Mouse (Mus musculus) lung, postnatal 10 days (tissue): ENCODE results near the gene Rpl15.
"Not testable (repeated sequence)": the region's sequence is repeated elsewhere in the genome, so short reads cannot be mapped to it uniquely, and the experiment has no call there.

Experiments used
- DNase-seq: peaks from one replicate; pipeline ENCODE4 v3.0.0; 2021

Rpl15 gene

DNA sequence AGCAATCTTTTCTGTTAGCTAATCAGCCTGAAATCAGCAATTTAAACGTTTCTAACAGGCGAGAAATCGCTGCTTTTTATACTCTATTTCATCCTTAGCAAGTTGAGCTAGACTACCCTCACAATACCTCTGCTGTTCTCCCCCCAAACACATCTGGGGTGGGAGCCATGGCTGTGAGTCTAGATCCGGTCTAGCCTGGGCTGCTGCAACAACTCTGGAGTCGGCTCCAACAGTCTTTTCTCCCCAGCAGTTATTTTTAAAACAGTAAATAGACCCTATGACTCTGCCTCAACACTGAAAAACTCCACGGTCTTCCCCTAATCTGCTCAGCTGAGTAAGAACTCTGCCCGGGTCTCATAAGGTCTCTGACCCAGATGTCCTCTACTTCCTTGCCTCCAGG, 31.1 kb downstream of the Rpl15 start:
- DNase-seq: no peak

DNA sequence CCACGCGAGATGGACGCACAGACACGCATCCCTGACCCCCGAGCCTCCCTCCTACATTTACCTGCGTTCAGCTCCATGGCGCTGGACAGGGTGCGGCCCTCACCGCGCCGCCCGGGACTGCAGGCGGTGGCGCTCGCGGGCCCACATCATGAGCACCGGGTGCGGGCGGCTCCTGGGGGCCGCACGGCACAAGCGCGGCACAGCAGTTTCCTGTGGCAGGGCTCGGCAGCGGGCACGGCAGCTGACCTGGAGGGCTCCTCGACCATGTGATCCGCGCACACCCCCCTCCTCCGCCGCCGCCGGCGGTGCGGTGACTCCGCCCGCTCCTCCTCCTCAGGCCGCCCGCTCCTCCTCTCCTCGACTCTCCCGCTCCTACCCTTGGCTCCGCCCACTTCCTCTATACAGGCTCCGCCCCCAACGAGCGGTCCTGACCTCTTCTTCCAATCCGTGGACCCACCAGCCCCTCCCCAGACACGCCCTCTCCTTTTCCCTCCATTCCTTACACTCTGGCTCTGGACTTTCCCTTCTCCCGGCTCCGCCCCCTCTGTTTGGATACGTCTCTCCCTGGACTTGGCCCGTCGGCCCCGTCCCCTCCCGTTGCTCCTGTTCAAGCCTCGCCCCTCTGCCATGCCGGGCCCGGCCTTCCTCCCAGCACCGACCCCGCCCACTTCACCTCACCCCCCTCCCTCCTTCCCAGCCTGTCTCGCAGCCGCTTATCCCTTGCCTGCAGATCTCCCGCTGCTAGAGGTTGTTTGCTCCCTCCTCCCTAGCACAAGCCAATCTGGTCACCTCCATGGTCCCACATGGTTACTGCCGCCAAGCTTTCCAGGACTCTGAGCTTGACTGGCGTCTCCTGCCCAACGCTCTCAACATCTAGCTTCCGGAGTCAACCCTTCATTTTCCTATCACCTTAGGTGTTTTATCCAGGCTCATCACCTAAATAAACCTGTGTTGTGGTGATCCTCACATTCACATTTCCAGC, 32.1 kb downstream of the Rpl15 start, which contains the start of gene Nr1d2:
Gene Nr1d2 (minus strand): TSS at position 378 of the 982 bp plus-strand sequence.
- DNase-seq: peak; percentile 100

DNA sequence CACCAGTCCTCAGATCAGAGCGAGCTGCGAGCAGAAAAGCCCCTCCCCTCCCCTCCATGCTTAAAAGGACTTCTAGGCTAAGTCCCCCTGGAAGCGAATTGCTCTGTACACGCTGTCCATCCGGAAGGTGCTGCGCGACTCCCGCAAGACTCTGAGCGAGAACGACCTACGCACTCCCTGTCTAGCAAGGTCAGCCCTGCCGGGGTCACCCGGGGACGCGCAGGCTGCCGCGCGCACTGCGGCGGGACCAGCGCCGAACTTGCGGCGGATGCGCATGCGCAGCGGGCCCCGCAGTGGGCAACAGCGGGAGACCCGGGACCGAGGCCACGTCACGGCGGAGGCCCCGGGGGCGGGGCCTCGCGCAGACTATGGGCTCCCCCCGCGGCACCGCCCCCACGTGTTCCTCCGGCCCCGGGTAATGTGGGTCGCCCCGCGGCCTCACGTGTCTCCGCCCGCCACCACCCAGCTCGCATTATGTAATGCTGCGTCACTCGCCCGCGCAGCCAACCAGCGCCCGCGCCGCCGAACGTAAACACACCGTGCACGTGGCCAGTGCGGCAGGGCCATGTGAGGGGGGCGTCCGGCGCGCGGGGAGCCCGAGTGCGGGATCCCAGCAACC, 33.0 kb downstream of the Rpl15 start:
- DNase-seq: peak; percentile 98

DNA sequence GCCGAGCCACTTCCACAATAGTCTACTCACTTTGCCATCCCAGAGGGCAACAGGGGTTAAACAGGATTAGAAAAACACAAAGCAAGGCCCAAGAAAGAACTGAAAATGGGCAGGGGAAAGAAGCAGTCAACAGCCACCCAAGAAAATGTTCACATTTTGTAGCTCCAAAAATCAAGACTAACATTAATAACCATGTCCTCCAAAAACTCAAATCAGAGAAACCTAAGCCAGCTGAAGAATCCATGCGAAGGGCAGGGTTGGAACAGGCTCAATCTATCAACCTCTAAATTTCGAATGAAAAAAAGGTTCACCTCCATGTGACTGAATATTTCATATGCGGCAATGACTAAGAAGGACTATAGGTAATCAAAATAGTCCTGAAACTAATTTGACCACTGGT, 33.8 kb downstream of the Rpl15 start:
- DNase-seq: no peak

DNA sequence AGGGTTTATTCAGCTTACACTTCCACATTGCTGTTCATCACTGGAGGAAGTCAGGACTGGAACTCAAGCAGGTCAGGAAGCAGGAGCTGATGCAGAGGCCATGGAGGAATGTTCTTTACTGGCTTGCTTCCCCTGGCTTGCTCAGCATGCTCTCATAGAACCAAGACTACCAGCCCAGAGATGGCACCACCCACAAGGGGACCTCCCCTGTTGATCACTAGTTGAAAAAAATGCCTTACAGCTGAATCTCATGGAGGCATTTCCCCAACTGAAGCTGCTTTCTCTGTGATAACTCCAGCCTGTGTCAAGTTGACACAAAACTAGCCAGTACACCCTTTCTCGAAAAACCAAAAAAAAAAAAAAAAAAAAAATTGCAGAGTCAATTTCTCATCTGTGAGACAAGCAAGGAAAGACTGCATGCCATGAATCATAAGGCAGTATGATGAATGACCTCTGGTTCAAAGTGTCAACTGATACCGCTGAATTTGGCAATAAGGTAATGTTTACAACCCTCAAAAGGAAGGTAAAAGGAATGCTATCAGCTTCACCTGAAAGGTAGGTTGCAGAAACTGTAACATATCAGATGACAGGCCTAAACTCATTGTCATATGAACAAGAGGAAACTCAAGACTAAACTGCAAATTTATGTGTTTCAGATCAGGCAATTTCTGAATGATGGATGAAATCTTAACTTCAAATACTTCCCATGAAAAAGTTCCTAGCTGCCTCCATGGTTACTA, 34.5 kb downstream of the Rpl15 start:
- DNase-seq: not testable (repeated sequence)

DNA sequence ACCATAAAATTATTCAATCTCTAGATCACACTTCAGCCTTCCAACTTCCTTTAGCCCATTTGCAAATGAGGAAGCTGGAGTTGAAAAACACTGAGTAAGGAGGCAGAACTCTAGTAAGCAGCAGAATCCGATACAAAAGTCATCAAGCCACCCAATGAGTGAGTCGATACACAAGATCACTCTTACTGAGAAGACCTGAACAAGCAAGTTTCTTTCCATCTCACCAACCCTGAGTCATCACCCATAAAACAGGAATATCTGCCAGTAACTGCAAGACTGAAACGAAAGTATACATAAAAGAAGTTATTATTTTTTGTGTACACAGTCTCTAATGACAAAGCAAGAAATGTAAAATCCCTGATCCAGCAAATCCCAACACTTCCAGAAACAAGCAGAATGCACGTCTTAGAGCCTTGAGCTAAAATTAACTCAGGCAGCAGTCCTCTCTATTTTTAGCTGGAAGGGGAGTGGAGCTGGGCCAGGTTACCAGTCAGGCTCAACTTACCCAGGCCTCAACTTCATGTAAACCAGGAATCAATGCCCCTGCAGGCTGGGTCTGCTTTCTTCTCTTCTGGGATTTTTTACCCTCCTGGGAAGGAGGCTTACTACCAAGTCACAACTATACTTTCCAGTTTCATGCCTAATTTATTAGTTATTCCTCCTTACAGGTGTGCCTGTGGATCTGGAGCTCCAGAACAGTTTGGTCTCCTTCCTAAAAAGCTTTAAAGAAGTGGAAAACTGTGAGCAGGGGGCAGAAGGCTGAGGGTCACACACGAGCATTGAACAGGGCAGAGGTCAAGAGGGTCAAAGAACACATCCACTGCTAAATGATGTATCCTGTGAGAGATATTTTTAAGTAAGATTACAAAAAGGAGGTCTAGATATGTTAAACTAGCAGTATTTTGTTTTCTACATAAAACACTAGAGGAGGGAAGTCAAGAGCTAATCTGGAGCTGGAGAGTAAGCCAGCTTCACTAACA, 36.9 kb downstream of the Rpl15 start:
- DNase-seq: no peak

DNA sequence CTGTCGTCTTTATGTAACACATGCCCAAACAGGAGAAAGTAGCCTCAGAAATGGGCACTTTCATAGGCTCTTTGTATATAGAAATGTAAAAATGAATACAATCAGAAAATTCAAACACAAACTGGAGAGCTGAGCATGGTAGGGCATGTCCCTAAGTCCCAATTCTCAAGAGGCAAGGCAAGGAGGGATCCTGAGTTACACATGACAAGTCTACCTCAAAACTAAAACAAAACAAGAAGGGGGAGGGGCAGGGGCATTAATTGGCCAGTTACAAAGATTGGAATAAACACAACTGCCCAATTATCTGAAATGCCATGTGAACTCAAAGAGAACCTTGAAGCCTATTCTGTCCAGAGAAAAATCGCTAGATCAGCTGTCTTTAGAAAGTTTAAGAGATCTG, 38.1 kb downstream of the Rpl15 start:
- no peak for DNase-seq

DNA sequence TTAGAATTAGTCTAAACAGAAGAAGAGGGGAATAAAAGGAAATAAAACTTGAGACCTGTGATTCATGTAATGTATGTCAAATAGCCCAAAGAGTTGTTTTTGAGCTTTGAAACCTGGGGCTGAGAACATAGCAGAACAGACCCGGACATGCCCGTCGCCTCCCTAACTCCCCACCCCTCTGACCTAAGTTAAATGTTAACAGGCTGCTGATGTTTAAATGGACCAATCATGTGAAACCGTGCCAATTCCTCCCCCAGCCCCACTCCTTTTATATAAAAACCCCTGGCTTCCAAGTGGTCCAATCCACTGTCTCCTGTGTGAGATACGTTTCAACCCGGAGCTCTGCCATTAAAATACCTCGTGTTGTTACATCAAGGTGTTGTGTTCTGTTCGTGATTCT, 39.3 kb downstream of the Rpl15 start:
- not testable (repeated sequence) for DNase-seq

DNA sequence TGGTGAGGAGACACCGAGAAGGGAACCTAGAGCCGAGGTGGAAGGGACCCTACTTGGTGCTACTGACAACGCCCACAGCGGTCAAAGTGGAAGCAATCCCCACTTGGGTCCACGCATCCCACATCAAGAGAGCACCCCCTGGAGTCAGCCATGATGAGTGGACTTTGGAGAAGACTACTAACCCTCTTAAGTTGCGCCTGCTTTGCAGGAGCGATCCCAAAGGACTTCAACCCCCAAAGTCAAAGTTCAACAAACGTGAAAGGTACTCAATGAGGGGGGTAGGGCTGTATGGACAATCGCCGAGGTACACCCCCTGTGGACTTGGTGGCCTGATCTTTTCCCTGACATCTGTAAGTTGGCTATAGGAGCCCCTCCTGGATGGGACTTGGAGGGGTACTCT, 41.4 kb downstream of the Rpl15 start:
- DNase-seq: not testable (repeated sequence)

DNA sequence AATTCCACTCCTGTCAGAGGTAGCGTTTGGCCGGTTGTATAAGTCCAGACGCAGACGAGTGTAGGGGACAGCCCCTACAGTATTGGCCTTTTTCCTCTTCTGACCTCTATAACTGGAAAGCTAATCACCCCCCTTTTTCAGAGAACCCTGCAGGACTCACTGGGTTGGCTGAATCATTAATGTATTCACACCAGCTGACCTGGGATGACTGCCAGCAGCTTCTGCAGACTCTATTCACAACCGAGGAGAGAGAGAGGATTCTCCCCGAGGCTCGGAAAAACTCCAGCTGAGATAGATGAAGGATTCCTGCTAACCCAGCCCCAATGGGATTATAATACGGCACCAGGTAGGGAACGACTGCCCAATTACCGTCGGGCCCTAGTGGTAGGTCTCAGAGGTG, 45.0 kb downstream of the Rpl15 start:
- not testable (repeated sequence) for DNase-seq

DNA sequence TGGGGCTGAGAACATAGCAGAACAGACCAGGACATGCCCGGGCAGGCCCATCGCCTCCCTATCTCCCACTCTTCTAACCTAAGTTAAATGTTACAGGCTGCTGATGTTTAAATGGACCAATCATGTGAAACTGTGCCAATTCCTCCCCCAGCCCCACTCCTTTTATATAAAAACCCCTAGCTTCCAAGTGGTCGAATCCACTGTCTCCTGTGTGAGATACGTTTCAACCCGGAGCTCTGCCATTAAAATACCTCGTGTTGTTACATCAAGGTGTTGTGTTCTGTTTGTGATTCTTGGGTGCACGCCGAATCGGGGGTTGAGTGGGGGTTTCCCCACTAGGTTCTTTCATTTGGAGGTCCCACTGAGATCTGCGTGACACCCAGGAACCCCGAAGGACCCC, 45.8 kb downstream of the Rpl15 start:
- DNase-seq: not testable (repeated sequence)

DNA sequence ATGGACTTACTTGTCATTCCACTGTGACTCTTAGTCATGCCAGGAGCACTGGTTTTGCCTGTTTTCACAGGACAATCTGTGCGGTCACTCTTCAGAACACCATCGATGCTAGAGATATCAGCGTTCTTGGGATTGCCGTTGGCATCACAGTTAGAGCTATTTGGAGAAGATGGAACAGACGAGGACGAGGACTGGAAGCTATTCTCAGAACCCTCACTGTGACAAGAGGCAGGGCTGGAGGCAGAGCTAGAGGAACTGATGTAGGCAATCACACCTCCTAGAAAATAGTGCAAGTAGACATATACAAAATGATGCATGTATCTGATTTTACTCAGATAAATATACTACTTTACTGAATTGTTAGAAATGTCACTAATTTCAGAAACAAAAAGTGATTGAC, 49.2 kb downstream of the Rpl15 start:
- DNase-seq: no peak
